Mouse (Mus musculus): ENCODE measurements around the gene Casc3.

DNA sequence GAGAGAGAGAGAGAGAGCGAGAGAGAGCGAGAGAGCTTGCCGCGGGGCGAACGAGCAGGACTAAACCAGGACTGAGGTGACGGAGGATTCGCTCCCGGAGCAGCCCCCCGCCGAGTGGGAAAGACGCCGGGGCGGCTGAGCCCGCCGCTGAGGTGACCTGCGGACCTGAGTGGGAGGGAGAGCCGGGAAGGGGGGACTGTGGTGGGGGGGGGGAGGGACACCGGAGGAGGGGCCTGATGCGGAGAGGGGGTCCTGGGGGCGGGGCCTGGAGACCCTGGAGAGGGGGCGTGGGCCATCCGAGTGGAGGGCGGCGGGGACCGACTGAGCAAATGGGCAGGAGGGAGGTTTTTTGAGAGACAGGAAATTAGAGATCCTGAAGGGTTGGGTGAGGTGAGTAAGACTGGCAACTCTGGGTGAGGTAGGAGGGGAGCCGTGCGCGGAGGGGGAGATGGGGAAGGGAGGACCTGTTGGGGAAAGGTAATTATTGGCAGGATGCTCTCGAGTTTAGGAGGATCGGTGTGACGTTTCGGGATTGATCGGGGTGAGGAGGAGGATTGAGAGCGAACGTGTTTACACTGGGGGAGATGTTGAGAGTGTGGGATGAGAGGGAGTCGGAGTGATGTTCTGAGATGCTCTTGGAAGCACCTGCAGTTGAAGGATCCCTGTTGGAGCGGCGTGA, 59.2 kb downstream of the Casc3 start:
- TF ChIP-seq CTCF (IDR thresholded peaks at IDR 0.05; ENCODE audit: low read depth) (no peak), EP300 (IDR thresholded peaks at IDR 0.05; ENCODE audit: low read depth) (no peak)

All from liver, postnatal 0 days (tissue).